Mouse (Mus musculus) lung, adult 2 months (tissue): ENCODE measurements around the gene Spink8.

ENCODE experiments used
- CTCF ChIP-seq: fragments of 200-500 bp; IDR thresholded peaks from 2 replicates; pipeline ENCODE4 v1.5.1; 2011; ENCODE audit warnings: mild to moderate bottlenecking, low read length, control low read depth; ENCODE audit not compliant: insufficient read depth
- POLR2A ChIP-seq: fragments of 200-500 bp; IDR thresholded peaks from 2 replicates; pipeline ENCODE4 v1.6.1; 2011; ENCODE audit warnings: low read depth, mild to moderate bottlenecking, control low read depth, low read length, borderline replicate concordance; ENCODE audit errors: extremely low read depth

DNA sequence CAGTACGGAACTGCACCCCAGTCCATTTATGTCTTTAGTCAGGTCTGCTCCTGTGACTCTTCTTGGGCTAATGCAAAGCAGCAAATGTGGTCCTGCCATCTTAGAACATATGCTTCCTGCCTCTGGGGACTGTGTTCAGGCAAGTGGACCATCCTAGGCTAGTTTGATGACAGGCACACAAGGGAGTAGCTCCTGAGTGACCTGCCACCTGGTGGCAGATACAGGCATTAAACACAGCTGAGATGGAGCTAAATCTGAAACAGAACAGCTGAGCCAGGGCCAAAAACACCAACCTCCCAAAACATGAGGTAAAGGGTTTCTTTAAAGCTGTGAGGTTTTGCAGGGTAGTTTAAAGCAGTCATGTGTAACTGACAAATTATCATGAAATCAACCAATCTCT, 14.0 kb upstream of the Spink8 start:
- no peak for TF ChIP-seq POLR2A
- peak; percentile 31; the same call in 1 of the 2 replicates for TF ChIP-seq CTCF
